Mouse (Mus musculus): ENCODE measurements at regions not wholly inside any gene's neighbourhood (a gene's known extent, or its start where the extent isn't known, plus 50 kb on each side); places are given as distances from the start of the nearest gene placed in this dataset.
A peak's percentile ranks its signal among the peaks of the same experiment; 100 is the strongest.

- Histone ChIP-seq H3K27ac (ENCODE audit: low read length) (no peak overlapping the region), H3K4me3 (replicated peaks; ENCODE audit: low read length) (no peak overlapping the region), H3K27me3 (replicated peaks; ENCODE audit: control insufficient read depth, insufficient read depth, low read length) (no peaks in the 10 kb centered on the region), H3K36me3 (ENCODE audit: control insufficient read depth, insufficient read depth) (no peaks in the 10 kb centered on the region), H3K9ac (replicated peaks; ENCODE audit: low read depth, low read length) (no peak overlapping the region), H3K9me3 (ENCODE audit: control insufficient read depth, low read length) (no peaks in the 10 kb centered on the region), H3K4me1 (replicated peaks; ENCODE audit: control insufficient read depth, insufficient read depth, low read length) (no peaks in the 10 kb centered on the region), H3K4me2 (ENCODE audit: low read length) (no peak overlapping the region)
- ATAC-seq = no peak
Measured at GRCm38 (mm10) chr2:47263690-47264089, 1550.2 kb upstream of the Acvr2a start.

GRCm38 (mm10) chr2:47265901-47266300, 1548.0 kb upstream of the Acvr2a start:
- H3K4me2 ChIP-seq (ENCODE audit: low read length) = no peak overlapping the region
- ATAC-seq = no peak
- H3K9ac ChIP-seq (replicated peaks; ENCODE audit: low read depth, low read length) = no peak overlapping the region
- no peaks in the 10 kb centered on the region for H3K36me3 ChIP-seq (ENCODE audit: control insufficient read depth, insufficient read depth)
- no peaks in the 10 kb centered on the region for H3K27me3 ChIP-seq (replicated peaks; ENCODE audit: control insufficient read depth, insufficient read depth, low read length)
- no peak overlapping the region for H3K27ac ChIP-seq (ENCODE audit: low read length)
- H3K9me3 ChIP-seq (ENCODE audit: control insufficient read depth, low read length) = no peaks in the 10 kb centered on the region
- H3K4me3 ChIP-seq (replicated peaks; ENCODE audit: low read length) = no peak overlapping the region
- 81% methylated on average over 2 of the region's 2 CpGs for WGBS
- no peaks in the 10 kb centered on the region for H3K4me1 ChIP-seq (replicated peaks; ENCODE audit: control insufficient read depth, insufficient read depth, low read length)

- 29% methylated on average over 3 of the region's 3 CpGs for WGBS
- Histone ChIP-seq H3K9ac (replicated peaks; ENCODE audit: low read depth, low read length) (no peak overlapping the region), H3K4me3 (replicated peaks; ENCODE audit: low read length) (no peak overlapping the region), H3K27ac (ENCODE audit: low read length) (no peak overlapping the region), H3K27me3 (replicated peaks; ENCODE audit: control insufficient read depth, insufficient read depth, low read length) (no peaks in the 10 kb centered on the region), H3K36me3 (ENCODE audit: control insufficient read depth, insufficient read depth) (no peaks in the 10 kb centered on the region), H3K4me2 (ENCODE audit: low read length) (no peak overlapping the region), H3K4me1 (replicated peaks; ENCODE audit: control insufficient read depth, insufficient read depth, low read length) (no peaks in the 10 kb centered on the region), H3K9me3 (ENCODE audit: control insufficient read depth, low read length) (no peaks in the 10 kb centered on the region)
- ATAC-seq = peak; percentile 50; the same call in 1 of the 2 replicates
Measured at GRCm38 (mm10) chr2:47295546-47295945, 1518.4 kb upstream of the Acvr2a start.

- no peak overlapping the region for H3K4me3 ChIP-seq (replicated peaks; ENCODE audit: low read length)
- WGBS = 84% methylated on average over 6 of the region's 6 CpGs
- no peak overlapping the region for H3K9ac ChIP-seq (replicated peaks; ENCODE audit: low read depth, low read length)
- no peaks in the 10 kb centered on the region for H3K27me3 ChIP-seq (replicated peaks; ENCODE audit: control insufficient read depth, insufficient read depth, low read length)
- H3K9me3 ChIP-seq (ENCODE audit: control insufficient read depth, low read length) = no peaks in the 10 kb centered on the region
- H3K4me2 ChIP-seq (ENCODE audit: low read length) = no peak overlapping the region
- no peaks in the 10 kb centered on the region for H3K4me1 ChIP-seq (replicated peaks; ENCODE audit: control insufficient read depth, insufficient read depth, low read length)
- no peak for ATAC-seq
- no peak overlapping the region for H3K27ac ChIP-seq (ENCODE audit: low read length)
- no peaks in the 10 kb centered on the region for H3K36me3 ChIP-seq (ENCODE audit: control insufficient read depth, insufficient read depth)
Measured at GRCm38 (mm10) chr2:47302056-47302455, 1511.9 kb upstream of the Acvr2a start.

GRCm38 (mm10) chr2:47330574-47330973, 1483.3 kb upstream of the Acvr2a start:
- H3K9me3 ChIP-seq (ENCODE audit: control insufficient read depth, low read length) = no peaks in the 10 kb centered on the region
- H3K9ac ChIP-seq (replicated peaks; ENCODE audit: low read depth, low read length) = no peak overlapping the region
- no peak overlapping the region for H3K4me3 ChIP-seq (replicated peaks; ENCODE audit: low read length)
- WGBS = 54% methylated on average over 1 of the region's 1 CpGs
- peaks cover 2% of the 10 kb centered on the region; the same call in 1 of the 2 replicates for H3K4me1 ChIP-seq (replicated peaks; ENCODE audit: control insufficient read depth, insufficient read depth, low read length)
- peak; percentile 47 for ATAC-seq
- H3K4me2 ChIP-seq (ENCODE audit: low read length) = no peak overlapping the region
- H3K27ac ChIP-seq (ENCODE audit: low read length) = no peak overlapping the region
- H3K27me3 ChIP-seq (replicated peaks; ENCODE audit: control insufficient read depth, insufficient read depth, low read length) = no peaks in the 10 kb centered on the region
- no peaks in the 10 kb centered on the region for H3K36me3 ChIP-seq (ENCODE audit: control insufficient read depth, insufficient read depth)

GRCm38 (mm10) chr2:47334406-47335113, 1479.3 kb upstream of the Acvr2a start:
- H3K27me3 ChIP-seq (replicated peaks; ENCODE audit: control insufficient read depth, insufficient read depth, low read length) = no peaks in the 10 kb centered on the region
- ATAC-seq = peak; percentile 87
- no peaks in the 10 kb centered on the region for H3K36me3 ChIP-seq (ENCODE audit: control insufficient read depth, insufficient read depth)
- H3K4me1 ChIP-seq (replicated peaks; ENCODE audit: control insufficient read depth, insufficient read depth, low read length) = peaks cover 2% of the 10 kb centered on the region; the same call in 1 of the 2 replicates
- no peak overlapping the region for H3K4me2 ChIP-seq (ENCODE audit: low read length)
- WGBS = 24% methylated on average over 8 of the region's 8 CpGs
- no peaks in the 10 kb centered on the region for H3K9me3 ChIP-seq (ENCODE audit: control insufficient read depth, low read length)
- no peak overlapping the region for H3K27ac ChIP-seq (ENCODE audit: low read length)
- H3K9ac ChIP-seq (replicated peaks; ENCODE audit: low read depth, low read length) = no peak overlapping the region
- no peak overlapping the region for H3K4me3 ChIP-seq (replicated peaks; ENCODE audit: low read length)

GRCm38 (mm10) chr2:47363476-47363875, 1450.4 kb upstream of the Acvr2a start:
- Histone ChIP-seq H3K27me3 (replicated peaks; ENCODE audit: control insufficient read depth, insufficient read depth, low read length) (no peaks in the 10 kb centered on the region), H3K27ac (ENCODE audit: low read length) (no peak overlapping the region), H3K4me3 (replicated peaks; ENCODE audit: low read length) (no peak overlapping the region), H3K9me3 (ENCODE audit: control insufficient read depth, low read length) (no peaks in the 10 kb centered on the region), H3K4me2 (ENCODE audit: low read length) (no peak overlapping the region), H3K36me3 (ENCODE audit: control insufficient read depth, insufficient read depth) (no peaks in the 10 kb centered on the region), H3K4me1 (replicated peaks; ENCODE audit: control insufficient read depth, insufficient read depth, low read length) (no peaks in the 10 kb centered on the region), H3K9ac (replicated peaks; ENCODE audit: low read depth, low read length) (no peak overlapping the region)
- WGBS = 94% methylated on average over 1 of the region's 1 CpGs
- ATAC-seq = no peak

- no peak for ATAC-seq
- Histone ChIP-seq H3K36me3 (ENCODE audit: control insufficient read depth, insufficient read depth) (no peaks in the 10 kb centered on the region), H3K4me3 (replicated peaks; ENCODE audit: low read length) (no peak overlapping the region), H3K4me2 (ENCODE audit: low read length) (no peak overlapping the region), H3K27me3 (replicated peaks; ENCODE audit: control insufficient read depth, insufficient read depth, low read length) (no peaks in the 10 kb centered on the region), H3K9me3 (ENCODE audit: control insufficient read depth, low read length) (no peaks in the 10 kb centered on the region), H3K27ac (ENCODE audit: low read length) (no peak overlapping the region), H3K9ac (replicated peaks; ENCODE audit: low read depth, low read length) (no peak overlapping the region), H3K4me1 (replicated peaks; ENCODE audit: control insufficient read depth, insufficient read depth, low read length) (no peaks in the 10 kb centered on the region)
Measured at GRCm38 (mm10) chr2:47368296-47368695, 1445.6 kb upstream of the Acvr2a start.

All from forebrain, embryonic 16.5 days (tissue).